Mouse (Mus musculus) cortical plate, adult 2 months (tissue): ENCODE data around the gene Stub1. TPM values are rescaled to one million over a fixed set of nuclear protein-coding genes. Genes with fewer than 3 reads are reported as not detected.
"Not testable (repeated sequence)": the region's sequence is repeated elsewhere in the genome, so short reads cannot be mapped to it uniquely, and the experiment has no call there.

Experiments used
- H3K27ac ChIP-seq: fragments of 200-500 bp; 2 replicates; pipeline ENCODE4 v1.5.1; 2012; ENCODE audit warnings: low read length, control low read depth, inconsistent platforms; ENCODE audit not compliant: insufficient read depth
- H3K4me1 ChIP-seq: fragments of 200-500 bp; 2 replicates; pipeline ENCODE4 v1.6.1; 2011; ENCODE audit warnings: low read length; ENCODE audit not compliant: control insufficient read depth, insufficient read depth
- H3K4me3 ChIP-seq: fragments of 200-500 bp; 2 replicates; pipeline ENCODE4 v1.5.1; 2011; ENCODE audit warnings: mild to moderate bottlenecking, low read length, control low read depth; ENCODE audit not compliant: insufficient read depth
- CTCF ChIP-seq: fragments of 200-500 bp; IDR thresholded peaks from 2 replicates; pipeline ENCODE4 v1.5.1; 2011; ENCODE audit warnings: mild to moderate bottlenecking, control low read depth, low read length; ENCODE audit not compliant: insufficient read depth; ENCODE audit errors: extremely low read depth
- POLR2A ChIP-seq: fragments of 200-500 bp; IDR thresholded peaks from 2 replicates; pipeline ENCODE4 v1.6.1; 2011; ENCODE audit warnings: mild to moderate bottlenecking, low read length, control low read depth; ENCODE audit not compliant: insufficient read depth; ENCODE audit errors: extremely low read depth
- polyA plus RNA-seq: library from polyadenylated mRNA; depleted of rRNA; stranded (reverse); fragments of >200 nt; gene quantifications from 2 replicates; pipeline ENCODE4 v1.2.3, GENCODE M21; 2012

Gene Stub1
- polyA plus RNA-seq, 1 experiment: 284 TPM

- no peak for TF ChIP-seq CTCF
- TF ChIP-seq POLR2A: no peak
- Histone ChIP-seq H3K4me1 (peaks cover 14% of the 10 kb centered on the region; the same call in 1 of the 2 replicates), H3K27ac (peak overlapping the region; percentile 99), H3K4me3 (peak overlapping the region; percentile 99)
These were observed 23.4 kb downstream of the Stub1 start for GRCm38 (mm10) chr17:25809606-25810340.

GRCm38 (mm10) chr17:25808789-25809605, 24.2 kb downstream of the Stub1 start, which contains the start of gene Fbxl16:
Gene Fbxl16, plus strand, starts transcription at chr17:25809085.
- peak within 1 kb of the TSS; percentile 99 for H3K4me3 ChIP-seq
- TF ChIP-seq CTCF: no peak
- TF ChIP-seq POLR2A: peak; percentile 44; the same call in 1 of the 2 replicates
- H3K4me1 ChIP-seq: peaks cover 10% of the 10 kb centered on the region; the same call in 1 of the 2 replicates
- H3K27ac ChIP-seq: peak within 1 kb of the TSS; percentile 99

GRCm38 (mm10) chr17:25808028-25808427, 25.2 kb downstream of the Stub1 start:
- no peak for TF ChIP-seq POLR2A
- no peak for TF ChIP-seq CTCF
- Histone ChIP-seq H3K4me3 (peak overlapping the region; percentile 99), H3K4me1 (peaks cover 13% of the 10 kb centered on the region), H3K27ac (peak overlapping the region; percentile 58; the same call in 1 of the 2 replicates)

GRCm38 (mm10) chr17:25807452-25807851, 25.8 kb downstream of the Stub1 start:
- not testable (repeated sequence) for H3K4me3 ChIP-seq, H3K27ac ChIP-seq
- H3K4me1 ChIP-seq: peaks cover 13% of the 10 kb centered on the region

- TF ChIP-seq POLR2A (no peak), CTCF (no peak)
- H3K4me1 ChIP-seq: peaks cover 13% of the 10 kb centered on the region
- H3K4me3 ChIP-seq: no peak overlapping the region
- no peak overlapping the region for H3K27ac ChIP-seq
These were observed 26.7 kb downstream of the Stub1 start for GRCm38 (mm10) chr17:25806507-25806906.

GRCm38 (mm10) chr17:25802825-25803517, 30.2 kb downstream of the Stub1 start:
- peak overlapping the region; percentile 88 for H3K27ac ChIP-seq
- TF ChIP-seq CTCF (no peak), POLR2A (peak; percentile 76; the same call in 1 of the 2 replicates)
- peaks cover 9% of the 10 kb centered on the region for H3K4me1 ChIP-seq
- H3K4me3 ChIP-seq: peak overlapping the region; percentile 32

GRCm38 (mm10) chr17:25801029-25801428, 32.2 kb downstream of the Stub1 start:
- H3K4me3 ChIP-seq: no peak overlapping the region
- TF ChIP-seq POLR2A (no peak), CTCF (peak; percentile 84)
- peaks cover 9% of the 10 kb centered on the region for H3K4me1 ChIP-seq
- H3K27ac ChIP-seq: no peak overlapping the region

- H3K27ac ChIP-seq: peak within 1 kb of the TSS; percentile 82; the same call in 1 of the 2 replicates
- peaks cover 3% of the 10 kb centered on the region; the same call in 1 of the 2 replicates for H3K4me1 ChIP-seq
- TF ChIP-seq POLR2A (no peak), CTCF (no peak)
- H3K4me3 ChIP-seq: peak within 1 kb of the TSS; percentile 41
These were observed 36.2 kb downstream of the Stub1 start, which contains the start of gene Metrn for GRCm38 (mm10) chr17:25796951-25797369. Gene Metrn, minus strand, starts transcription at chr17:25797136.

- Histone ChIP-seq H3K27ac (peak overlapping the region; percentile 82; the same call in 1 of the 2 replicates), H3K4me1 (peaks cover 4% of the 10 kb centered on the region)
- no peak for TF ChIP-seq CTCF
- no peak for TF ChIP-seq POLR2A
These were observed 36.9 kb downstream of the Stub1 start for GRCm38 (mm10) chr17:25796211-25796771.

More at GRCm38 (mm10) chr17:25796211-25796771, 36.9 kb downstream of the Stub1 start:
- peak overlapping the region; percentile 41 for H3K4me3 ChIP-seq
